Mouse (Mus musculus) embryonic facial prominence, embryonic 14.5 days (tissue): ENCODE data around the gene Dzip1. TPM values are rescaled to one million over a fixed set of nuclear protein-coding genes. Genes with fewer than 3 reads are reported as not detected.

ENCODE experiments used
- ATAC-seq: fragments of 200-750 bp; cut with Nextera tagmentation; 2 replicates; pipeline ENCODE4 v1.8.0; 2017; ENCODE audit warnings: low read depth, moderate number of reproducible peaks, moderate TSS enrichment
- DNase-seq: peaks from one replicate; pipeline ENCODE4 v3.0.0-alpha.2; 2015; ENCODE audit warnings: low spot score
- H3K27ac ChIP-seq: fragments of 300-500 bp; sonication (generic); replicated peaks from 2 replicates; pipeline ENCODE4 v1.5.1; 2014; ENCODE audit warnings: low read depth, mild to moderate bottlenecking, low read length, moderate library complexity
- H3K27me3 ChIP-seq: fragments of 300-500 bp; sonication (generic); replicated peaks from 2 replicates; pipeline ENCODE4 v1.6.1; 2014; ENCODE audit warnings: low read length; ENCODE audit not compliant: control insufficient read depth, insufficient read depth
- H3K36me3 ChIP-seq: fragments of 300-500 bp; sonication (generic); 2 replicates; pipeline ENCODE4 v1.6.1; 2014; ENCODE audit warnings: low read length, mixed read lengths; ENCODE audit not compliant: control insufficient read depth, insufficient read depth
- H3K4me1 ChIP-seq: fragments of 300-500 bp; sonication (generic); 2 replicates; pipeline ENCODE4 v1.6.1; 2014; ENCODE audit warnings: antibody characterized with exemption, low read length; ENCODE audit not compliant: control insufficient read depth, insufficient read depth
- H3K4me2 ChIP-seq: fragments of 300-500 bp; sonication (generic); 2 replicates; pipeline ENCODE4 v1.6.1; 2014; ENCODE audit warnings: low read depth, mild to moderate bottlenecking, low read length, moderate library complexity, mixed read lengths
- H3K4me3 ChIP-seq: fragments of 300-500 bp; sonication (generic); 2 replicates; pipeline ENCODE4 v1.5.1; 2014; ENCODE audit warnings: low read depth, mild to moderate bottlenecking, low read length
- H3K9ac ChIP-seq: fragments of 300-500 bp; sonication (generic); 2 replicates; pipeline ENCODE4 v1.6.1; 2014; ENCODE audit warnings: low read depth, mild to moderate bottlenecking, low read length, moderate library complexity, mixed read lengths
- H3K9me3 ChIP-seq: fragments of 300-500 bp; sonication (generic); 2 replicates; pipeline ENCODE4 v1.6.1; 2016; ENCODE audit warnings: low read length; ENCODE audit not compliant: control insufficient read depth
- WGBS: fragments of 180-500 bp; shearing (Covaris S2); extraction: QIAGEN DNeasy Blood & Tissue Kit; methylation state at CpG from one replicate; pipeline ENCODE4 v1.1.7; 2014; 5-methylcytosine and 5-hydroxymethylcytosine counted together
- polyA plus RNA-seq: library from polyadenylated mRNA; unstranded; fragments of >200 nt; fragmentation: Nextera tagmentation; extraction: Ambion mirVana; gene quantifications from 2 replicates; pipeline ENCODE4 v1.2.1, GENCODE M21; 2014

Gene Dzip1
- polyA plus RNA-seq, 1 experiment from 2014 or later: 20.0 TPM

DNA sequence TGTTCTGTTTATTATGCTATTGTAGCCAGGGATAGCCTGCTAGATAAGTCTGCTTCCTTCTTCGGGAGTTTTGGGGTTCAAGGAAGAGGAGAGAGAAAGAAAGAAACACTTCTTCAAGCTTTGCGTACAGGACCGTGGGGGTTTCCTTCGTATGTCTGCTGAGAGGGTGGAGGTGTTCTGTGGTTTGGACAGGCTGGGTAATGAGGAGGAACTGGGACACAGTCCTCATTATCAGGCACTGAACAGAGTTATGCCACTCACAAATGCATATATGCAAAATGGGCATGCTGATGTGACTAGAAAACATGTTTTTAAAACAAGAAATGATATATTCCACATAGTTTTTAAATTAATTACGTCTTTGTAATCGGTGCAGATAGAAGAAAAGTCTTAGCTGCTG, 68.7 kb downstream of the Dzip1 start:
- Histone ChIP-seq H3K9ac (no peak overlapping the region), H3K27me3 (peaks cover 17% of the 10 kb centered on the region), H3K27ac (no peak overlapping the region), H3K9me3 (no peaks in the 10 kb centered on the region), H3K4me2 (no peak overlapping the region), H3K36me3 (no peaks in the 10 kb centered on the region), H3K4me1 (peaks cover 4% of the 10 kb centered on the region; the same call in 1 of the 2 replicates), H3K4me3 (no peak overlapping the region)
- ATAC-seq (no peak), DNase-seq (no peak)
- 86% methylated on average over 6 of the region's 6 CpGs for WGBS

DNA sequence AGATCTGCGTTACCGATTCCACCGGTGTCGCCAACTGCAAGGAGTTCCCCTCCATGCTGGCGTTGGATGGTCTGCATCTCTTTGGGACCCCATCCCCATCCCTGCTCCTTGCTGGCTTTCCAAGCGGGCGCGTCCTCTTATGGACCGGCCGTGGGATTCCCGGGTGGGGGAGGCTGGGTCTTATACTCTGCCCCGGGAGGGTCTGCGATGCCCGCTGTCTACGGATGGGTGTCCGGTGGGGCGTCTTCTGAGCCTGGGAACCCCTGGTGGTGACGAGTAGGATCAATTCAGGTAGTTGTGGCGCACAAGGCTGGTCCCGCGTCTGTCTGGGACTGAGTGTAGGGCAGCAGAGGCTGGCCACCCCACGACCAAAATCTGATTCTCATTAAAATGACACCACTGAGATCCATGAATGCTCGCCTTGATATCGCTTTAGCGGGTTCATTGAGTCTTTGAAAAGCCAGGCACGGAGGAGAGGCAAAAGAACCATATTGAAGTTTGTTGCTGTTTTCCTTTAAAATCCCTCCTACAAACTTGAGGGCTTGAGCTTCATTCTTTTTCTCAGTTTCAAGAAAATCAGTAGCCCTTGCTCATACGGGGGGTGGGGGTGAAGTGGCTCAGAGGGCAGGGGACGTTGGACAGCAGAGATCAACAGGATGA, 70.0 kb downstream of the Dzip1 start:
- DNase-seq: no peak
- peak; percentile 38; the same call in 1 of the 2 replicates for ATAC-seq
- Histone ChIP-seq H3K4me1 (peaks cover 4% of the 10 kb centered on the region; the same call in 1 of the 2 replicates), H3K27me3 (peaks cover 17% of the 10 kb centered on the region), H3K9ac (peak overlapping the region; percentile 59), H3K4me2 (peak overlapping the region; percentile 99), H3K27ac (no peak overlapping the region), H3K36me3 (no peaks in the 10 kb centered on the region), H3K4me3 (peak overlapping the region; percentile 56), H3K9me3 (no peaks in the 10 kb centered on the region)
- WGBS: under 1% methylated on average over 28 of the region's 28 CpGs

DNA sequence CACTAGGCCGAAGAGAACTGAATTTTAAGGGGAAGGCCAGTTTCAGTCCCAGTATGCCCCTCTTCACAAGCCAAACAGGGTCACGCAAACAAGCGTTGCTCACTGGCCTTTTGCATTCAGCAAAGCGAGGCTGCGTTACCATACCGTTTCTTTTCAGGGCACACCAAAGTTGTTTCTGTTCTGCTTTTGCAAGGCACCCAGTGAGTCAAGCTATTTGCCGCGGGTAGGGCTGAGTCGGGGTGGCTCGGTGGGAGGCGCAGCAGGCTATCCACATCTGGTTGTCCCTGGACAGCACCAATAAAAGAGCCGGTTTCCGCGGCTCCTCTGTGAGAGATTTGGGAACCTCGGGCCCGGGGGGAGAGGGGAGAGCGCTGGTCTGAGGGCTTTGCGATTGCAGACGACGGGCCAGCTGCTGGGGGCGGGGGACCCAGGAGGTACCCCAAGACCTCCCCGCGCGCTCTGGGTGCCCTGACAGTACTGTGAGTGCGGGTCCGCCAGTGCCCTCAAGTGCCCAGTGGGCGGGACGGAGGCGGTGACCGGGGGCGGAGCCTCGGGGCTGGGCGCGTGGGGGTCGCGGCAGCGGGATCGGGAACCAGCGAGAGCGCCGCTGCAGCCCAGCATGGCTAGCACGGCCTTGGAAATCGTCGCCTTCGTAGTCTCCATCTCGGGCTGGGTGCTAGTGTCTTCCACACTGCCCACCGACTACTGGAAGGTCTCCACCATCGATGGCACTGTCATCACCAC, 70.7 kb downstream of the Dzip1 start:
- Histone ChIP-seq H3K4me3 (peak overlapping the region; percentile 56), H3K27ac (no peak overlapping the region), H3K4me1 (peaks cover 4% of the 10 kb centered on the region; the same call in 1 of the 2 replicates), H3K4me2 (peak overlapping the region; percentile 99), H3K36me3 (no peaks in the 10 kb centered on the region), H3K9me3 (no peaks in the 10 kb centered on the region), H3K9ac (peak overlapping the region; percentile 59), H3K27me3 (peaks cover 17% of the 10 kb centered on the region)
- WGBS: 2% methylated on average over 29 of the region's 48 CpGs
- DNase-seq (peak; percentile 34), ATAC-seq (peak; percentile 62)

DNA sequence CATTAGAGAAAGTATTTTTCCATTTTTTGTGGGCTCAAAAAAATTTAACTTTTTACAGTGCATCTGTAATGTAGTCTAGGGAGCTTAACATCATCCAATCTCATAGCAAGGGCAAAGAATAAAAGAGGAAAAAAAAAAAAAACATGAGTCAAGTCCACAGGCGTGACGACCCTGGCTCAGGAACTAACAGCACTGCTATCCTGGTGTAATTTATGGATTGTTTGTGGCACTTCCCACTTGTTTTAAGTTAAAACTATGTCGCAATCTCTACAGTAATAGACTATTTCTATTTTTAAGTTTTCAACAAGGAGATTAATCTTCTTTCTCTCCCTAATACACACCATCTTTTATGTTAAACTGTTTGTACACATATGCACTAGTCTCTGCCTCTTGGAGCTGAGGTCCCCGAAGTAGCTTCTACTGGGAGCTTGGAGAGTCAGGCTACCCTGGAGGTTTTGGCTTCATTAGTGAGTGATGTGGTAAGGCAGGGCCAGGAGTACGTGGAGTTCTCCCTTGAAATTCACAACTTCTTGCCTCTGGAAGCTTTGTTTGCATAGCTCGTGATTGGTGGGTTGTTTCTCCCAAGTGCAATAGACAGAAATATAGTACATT, 73.7 kb downstream of the Dzip1 start:
- 54% methylated on average over 6 of the region's 6 CpGs for WGBS
- no peak for DNase-seq
- peaks cover 15% of the 10 kb centered on the region for H3K27me3 ChIP-seq
- H3K9ac ChIP-seq: no peak overlapping the region
- ATAC-seq: no peak
- H3K27ac ChIP-seq: no peak overlapping the region
- H3K4me3 ChIP-seq: no peak overlapping the region
- no peaks in the 10 kb centered on the region for H3K36me3 ChIP-seq
- H3K9me3 ChIP-seq: no peaks in the 10 kb centered on the region
- peaks cover 4% of the 10 kb centered on the region; the same call in 1 of the 2 replicates for H3K4me1 ChIP-seq
- no peak overlapping the region for H3K4me2 ChIP-seq

DNA sequence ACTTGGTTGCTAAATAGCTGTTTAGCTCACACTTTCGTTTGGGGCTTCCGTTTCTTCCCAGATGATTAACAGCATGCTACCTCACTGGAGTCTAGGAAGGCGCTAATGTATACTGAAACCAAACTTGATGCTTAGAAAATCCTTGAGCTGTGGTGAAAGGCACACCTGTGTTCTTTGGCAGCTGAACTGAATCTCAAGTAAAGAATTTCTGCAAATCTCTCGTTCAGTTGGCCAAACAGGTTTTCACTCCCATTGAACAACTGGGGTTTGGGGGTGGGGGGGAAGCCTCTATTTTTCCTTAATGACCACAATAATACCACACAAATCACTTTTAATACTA, 74.6 kb downstream of the Dzip1 start:
- Histone ChIP-seq H3K27me3 (peaks cover 9% of the 10 kb centered on the region), H3K9me3 (no peaks in the 10 kb centered on the region), H3K4me2 (no peak overlapping the region), H3K4me3 (no peak overlapping the region), H3K27ac (0 out of 2 replicates have a peak overlapping the region, but pooled peaks have one; percentile 4), H3K36me3 (no peaks in the 10 kb centered on the region), H3K9ac (no peak overlapping the region), H3K4me1 (peaks cover 4% of the 10 kb centered on the region; the same call in 1 of the 2 replicates)
- WGBS: 56% methylated on average over 4 of the region's 4 CpGs
- DNase-seq (peak; percentile 79), ATAC-seq (peak; percentile 73; the same call in 1 of the 2 replicates)

DNA sequence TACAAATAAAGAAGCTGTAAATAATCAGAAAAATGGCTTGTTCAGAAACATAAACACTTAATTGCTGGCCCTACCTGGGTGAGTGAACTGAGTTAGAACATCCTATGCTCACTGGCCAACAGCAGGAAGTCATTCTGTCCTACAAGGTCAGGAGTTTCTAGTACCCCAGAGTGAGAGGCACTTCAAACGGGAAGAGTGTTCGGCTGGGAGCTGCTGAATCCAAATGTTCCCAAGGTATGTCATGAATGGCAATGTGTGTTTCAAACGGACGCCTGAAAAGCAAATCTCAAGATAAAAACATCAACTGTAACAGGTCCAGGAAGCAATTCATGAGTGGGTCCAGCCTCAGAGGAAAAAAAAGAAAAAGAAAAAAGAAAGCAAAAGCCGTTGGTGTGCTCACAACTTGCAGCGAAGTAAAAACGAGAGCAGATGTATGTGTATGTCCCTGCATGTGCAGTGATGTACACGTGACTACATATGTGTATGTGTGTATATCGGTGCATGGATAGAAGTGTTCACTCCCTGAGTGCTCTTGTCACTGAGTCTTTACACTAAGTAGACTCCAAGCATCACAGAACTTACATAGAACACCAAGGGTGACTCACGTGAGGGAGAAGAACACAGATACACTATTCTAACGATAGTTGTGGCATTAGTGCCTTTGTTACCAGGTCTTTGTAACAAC, 75.1 kb downstream of the Dzip1 start:
- 77% methylated on average over 11 of the region's 11 CpGs for WGBS
- H3K4me2 ChIP-seq: no peak overlapping the region

DNA sequence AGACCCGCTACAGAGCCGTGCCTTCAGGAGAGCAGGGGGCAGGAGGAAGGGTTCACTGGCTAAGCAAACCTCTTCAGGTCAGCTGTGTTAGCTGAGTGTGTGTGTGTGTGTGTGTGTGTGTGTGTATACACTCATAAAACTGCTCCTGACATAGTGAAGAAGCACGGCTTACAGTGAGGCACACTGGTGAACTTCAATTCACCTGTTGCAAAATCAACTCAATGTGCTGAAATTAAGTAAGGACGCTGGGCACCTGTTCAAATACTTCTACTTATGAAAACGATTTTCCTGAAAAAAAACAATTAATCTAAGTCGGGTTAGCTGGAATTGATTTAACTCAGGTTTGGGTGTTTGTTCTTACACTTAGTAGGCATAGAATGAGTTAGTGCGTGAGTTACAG, 77.1 kb downstream of the Dzip1 start:
- Histone ChIP-seq H3K27ac (no peak overlapping the region), H3K4me3 (no peak overlapping the region), H3K36me3 (no peaks in the 10 kb centered on the region), H3K4me2 (no peak overlapping the region), H3K9ac (no peak overlapping the region), H3K27me3 (no peaks in the 10 kb centered on the region), H3K9me3 (no peaks in the 10 kb centered on the region), H3K4me1 (no peaks in the 10 kb centered on the region; the same call in 1 of the 2 replicates)
- no peak for DNase-seq
- 62% methylated on average over 7 of the region's 7 CpGs for WGBS
- no peak for ATAC-seq

More for the DNA sequence above, 75.1 kb downstream of the Dzip1 start:
- ATAC-seq (no peak), DNase-seq (no peak)
- H3K4me1 ChIP-seq: no peaks in the 10 kb centered on the region; the same call in 1 of the 2 replicates
- H3K27me3 ChIP-seq: peaks cover 6% of the 10 kb centered on the region
- H3K9me3 ChIP-seq: no peaks in the 10 kb centered on the region
- H3K27ac ChIP-seq: 0 out of 2 replicates have a peak overlapping the region, but pooled peaks have one; percentile 4
- H3K36me3 ChIP-seq: no peaks in the 10 kb centered on the region
- H3K4me3 ChIP-seq: no peak overlapping the region
- H3K9ac ChIP-seq: no peak overlapping the region

DNA sequence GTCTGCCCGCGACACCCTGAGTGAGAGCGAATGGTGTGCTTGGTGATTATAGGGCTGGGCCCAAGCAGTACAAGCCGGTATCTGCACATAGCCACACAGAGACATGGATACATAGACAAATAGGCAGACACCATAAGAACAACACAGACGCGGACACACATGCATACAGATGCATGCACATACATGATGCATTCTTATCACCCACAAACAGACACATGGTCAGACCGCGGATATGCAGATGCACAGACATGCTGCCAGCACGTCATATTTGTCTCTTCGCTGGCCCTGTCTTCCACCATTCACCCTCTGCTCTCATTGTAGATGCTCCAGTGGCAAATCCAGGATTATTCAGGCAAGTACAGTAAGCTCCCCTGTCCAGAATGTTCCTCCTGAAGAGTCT, 78.4 kb downstream of the Dzip1 start:
- Histone ChIP-seq H3K9me3 (no peaks in the 10 kb centered on the region), H3K27me3 (no peaks in the 10 kb centered on the region), H3K4me2 (no peak overlapping the region), H3K36me3 (no peaks in the 10 kb centered on the region), H3K4me1 (no peaks in the 10 kb centered on the region; the same call in 1 of the 2 replicates), H3K4me3 (no peak overlapping the region), H3K27ac (no peak overlapping the region), H3K9ac (no peak overlapping the region)
- ATAC-seq: no peak
- 93% methylated on average over 10 of the region's 10 CpGs for WGBS
- DNase-seq: no peak
